Mouse (Mus musculus): ENCODE measurements at regions not wholly inside any gene's neighbourhood (a gene's known extent, or its start where the extent isn't known, plus 50 kb on each side); places are given as distances from the start of the nearest gene placed in this dataset.

GRCm38 (mm10) chr13:15931553-15932162 lies 80.0 kb upstream of the Inhba start:
- Histone ChIP-seq H3K9me3 (replicated peaks) (no peaks in the 10 kb centered on the region), H3K4me3 (replicated peaks) (no peak overlapping the region), H3K36me3 (replicated peaks) (no peaks in the 10 kb centered on the region), H3K27me3 (no peaks in the 10 kb centered on the region), H3K4me1 (replicated peaks) (no peaks in the 10 kb centered on the region), H3K27ac (replicated peaks) (no peak overlapping the region), H3K4me2 (no peak overlapping the region), H3K9ac (no peak overlapping the region)
- peak; percentile 28; the same call in 1 of the 2 replicates for ATAC-seq (ENCODE audit: insufficient read depth)
- WGBS (ENCODE audit: insufficient replicate concordance), result 44% methylated on average over 5 of the region's 5 CpGs

GRCm38 (mm10) chr13:15935689-15936088 lies 76.0 kb upstream of the Inhba start:
- Histone ChIP-seq H3K36me3 (replicated peaks) (no peaks in the 10 kb centered on the region), H3K4me3 (replicated peaks) (no peak overlapping the region), H3K9ac (no peak overlapping the region), H3K9me3 (replicated peaks) (no peaks in the 10 kb centered on the region), H3K27me3 (no peaks in the 10 kb centered on the region), H3K4me2 (no peak overlapping the region), H3K4me1 (replicated peaks) (no peaks in the 10 kb centered on the region), H3K27ac (replicated peaks) (no peak overlapping the region)
- no peak for ATAC-seq (ENCODE audit: insufficient read depth)
- WGBS (ENCODE audit: insufficient replicate concordance), result 79% methylated on average over 1 of the region's 1 CpGs

GRCm38 (mm10) chr13:15936109-15936508 lies 75.5 kb upstream of the Inhba start:
- H3K4me2 ChIP-seq, result no peak overlapping the region
- no peak overlapping the region for H3K4me3 ChIP-seq (replicated peaks)
- H3K27me3 ChIP-seq, result no peaks in the 10 kb centered on the region
- H3K9ac ChIP-seq, result no peak overlapping the region
- no peaks in the 10 kb centered on the region for H3K9me3 ChIP-seq (replicated peaks)
- H3K27ac ChIP-seq (replicated peaks), result no peak overlapping the region
- ATAC-seq (ENCODE audit: insufficient read depth), result no peak
- no peaks in the 10 kb centered on the region for H3K36me3 ChIP-seq (replicated peaks)
- H3K4me1 ChIP-seq (replicated peaks), result no peaks in the 10 kb centered on the region
- WGBS (ENCODE audit: insufficient replicate concordance), result 14% methylated on average over 1 of the region's 1 CpGs

GRCm38 (mm10) chr13:15950143-15950542 lies 61.5 kb upstream of the Inhba start:
- no peak for ATAC-seq (ENCODE audit: insufficient read depth)
- H3K9me3 ChIP-seq (replicated peaks), result no peaks in the 10 kb centered on the region
- no peaks in the 10 kb centered on the region for H3K27me3 ChIP-seq
- H3K4me3 ChIP-seq (replicated peaks), result no peak overlapping the region
- no peaks in the 10 kb centered on the region for H3K4me1 ChIP-seq (replicated peaks)
- H3K36me3 ChIP-seq (replicated peaks), result no peaks in the 10 kb centered on the region
- H3K4me2 ChIP-seq, result no peak overlapping the region
- H3K9ac ChIP-seq, result no peak overlapping the region
- no peak overlapping the region for H3K27ac ChIP-seq (replicated peaks)
- 63% methylated on average over 4 of the region's 4 CpGs for WGBS (ENCODE audit: insufficient replicate concordance)

- H3K36me3 ChIP-seq (replicated peaks), result no peaks in the 10 kb centered on the region
- ATAC-seq (ENCODE audit: insufficient read depth), result no peak
- no peak overlapping the region for H3K4me2 ChIP-seq
- no peak overlapping the region for H3K4me3 ChIP-seq (replicated peaks)
- WGBS (ENCODE audit: insufficient replicate concordance), result 41% methylated on average over 3 of the region's 3 CpGs
- no peak overlapping the region for H3K27ac ChIP-seq (replicated peaks)
- no peak overlapping the region for H3K9ac ChIP-seq
- no peaks in the 10 kb centered on the region for H3K9me3 ChIP-seq (replicated peaks)
- H3K27me3 ChIP-seq, result no peaks in the 10 kb centered on the region
- no peaks in the 10 kb centered on the region for H3K4me1 ChIP-seq (replicated peaks)
Observed at GRCm38 (mm10) chr13:15950885-15951610, 60.6 kb upstream of the Inhba start.

Data from liver, embryonic 15.5 days (tissue).